Mouse (Mus musculus) erythroblast, embryonic 14.5 days (primary cell): ENCODE data around the gene Hoxa13. TPM values are rescaled to one million over a fixed set of nuclear protein-coding genes. Genes with fewer than 3 reads are reported as not detected.

Source experiments
- H3K27me3 ChIP-seq: 2 replicates; pipeline ENCODE4 v1.6.1; 2012; ENCODE audit warnings: inconsistent platforms; ENCODE audit not compliant: control insufficient read depth
- H3K36me3 ChIP-seq: 2 replicates; pipeline ENCODE4 v1.6.1; 2012; ENCODE audit warnings: mild to moderate bottlenecking, inconsistent platforms; ENCODE audit not compliant: control insufficient read depth
- H3K4me1 ChIP-seq: 2 replicates; pipeline ENCODE4 v1.6.1; 2012; ENCODE audit warnings: inconsistent platforms; ENCODE audit not compliant: control insufficient read depth
- H3K4me3 ChIP-seq: replicated peaks from 2 replicates; pipeline ENCODE3; 2012; ENCODE audit warnings: moderate library complexity, mild to moderate bottlenecking, inconsistent platforms
- H3K9me3 ChIP-seq: 2 replicates; pipeline ENCODE4 v1.6.1; 2012; ENCODE audit warnings: low read length, inconsistent platforms, mixed read lengths; ENCODE audit not compliant: control insufficient read depth
- GATA1 ChIP-seq: IDR thresholded peaks from 2 replicates; pipeline ENCODE4 v1.6.1; 2012; ENCODE audit warnings: low read length, inconsistent platforms, mixed read lengths
- TAL1 ChIP-seq: IDR thresholded peaks from 3 replicates; pipeline ENCODE4 v1.6.1; 2012; ENCODE audit warnings: low read length, inconsistent platforms, mixed read lengths
- polyA plus RNA-seq: library from polyadenylated mRNA; stranded (reverse); fragments of >175 nt; gene quantifications from 2 replicates; pipeline ENCODE4 v1.2.3, GENCODE M21; 2012

Hoxa13 gene
- polyA plus RNA-seq, 1 experiment, result not detected

- H3K9me3 ChIP-seq, result peaks cover 6% of the 10 kb centered on the region
- peaks cover 100% of the 10 kb centered on the region for H3K27me3 ChIP-seq
- H3K36me3 ChIP-seq, result no peaks in the 10 kb centered on the region
- H3K4me1 ChIP-seq, result no peaks in the 10 kb centered on the region
- no peak for TF ChIP-seq GATA1
- TF ChIP-seq TAL1, result no peak
- H3K4me3 ChIP-seq, result no peak overlapping the region
These were observed 31.9 kb downstream of the Hoxa13 start for GRCm38 (mm10) chr6:52228475-52229465.

GRCm38 (mm10) chr6:52227470-52228222 is 33.0 kb downstream of the Hoxa13 start:
- H3K4me3 ChIP-seq, result no peak overlapping the region
- no peaks in the 10 kb centered on the region for H3K36me3 ChIP-seq
- no peak for TF ChIP-seq GATA1
- no peak for TF ChIP-seq TAL1
- H3K27me3 ChIP-seq, result peaks cover 100% of the 10 kb centered on the region
- peaks cover 6% of the 10 kb centered on the region for H3K9me3 ChIP-seq
- H3K4me1 ChIP-seq, result no peaks in the 10 kb centered on the region

GRCm38 (mm10) chr6:52226569-52227257 is 34.0 kb downstream of the Hoxa13 start:
- Histone ChIP-seq H3K27me3 (peaks cover 100% of the 10 kb centered on the region), H3K4me3 (no peak overlapping the region), H3K4me1 (no peaks in the 10 kb centered on the region), H3K36me3 (no peaks in the 10 kb centered on the region), H3K9me3 (peaks cover 6% of the 10 kb centered on the region)
- TF ChIP-seq GATA1 (no peak), TAL1 (no peak)

GRCm38 (mm10) chr6:52225612-52226568 is 34.8 kb downstream of the Hoxa13 start:
- TF ChIP-seq GATA1, result no peak
- no peak for TF ChIP-seq TAL1
- Histone ChIP-seq H3K36me3 (no peaks in the 10 kb centered on the region), H3K9me3 (peaks cover 9% of the 10 kb centered on the region), H3K4me1 (peaks cover 3% of the 10 kb centered on the region), H3K4me3 (no peak overlapping the region), H3K27me3 (peaks cover 100% of the 10 kb centered on the region)

GRCm38 (mm10) chr6:52224895-52225611 is 35.6 kb downstream of the Hoxa13 start:
- Histone ChIP-seq H3K36me3 (no peaks in the 10 kb centered on the region), H3K27me3 (peaks cover 100% of the 10 kb centered on the region), H3K9me3 (peaks cover 9% of the 10 kb centered on the region), H3K4me3 (no peak overlapping the region), H3K4me1 (peaks cover 3% of the 10 kb centered on the region)
- TF ChIP-seq TAL1, result no peak
- TF ChIP-seq GATA1, result no peak

- TF ChIP-seq TAL1 (no peak), GATA1 (no peak)
- Histone ChIP-seq H3K36me3 (no peaks in the 10 kb centered on the region), H3K27me3 (peaks cover 100% of the 10 kb centered on the region), H3K4me3 (no peak overlapping the region), H3K4me1 (peaks cover 3% of the 10 kb centered on the region), H3K9me3 (peaks cover 9% of the 10 kb centered on the region)
These were observed 36.5 kb downstream of the Hoxa13 start for GRCm38 (mm10) chr6:52223939-52224760.

GRCm38 (mm10) chr6:52222729-52223128 is 38.0 kb downstream of the Hoxa13 start:
- Histone ChIP-seq H3K4me3 (no peak overlapping the region), H3K27me3 (peaks cover 100% of the 10 kb centered on the region), H3K9me3 (peaks cover 9% of the 10 kb centered on the region), H3K4me1 (peaks cover 3% of the 10 kb centered on the region), H3K36me3 (no peaks in the 10 kb centered on the region)
- TF ChIP-seq GATA1 (no peak), TAL1 (no peak)
